Mouse (Mus musculus) intestine, embryonic 15.5 days (tissue): ENCODE data around the gene Capza1. TPM values are rescaled to one million over a fixed set of nuclear protein-coding genes. Genes with fewer than 3 reads are reported as not detected.

Experiments
- ATAC-seq: fragments of 200-750 bp; cut with Nextera tagmentation; 2 replicates; pipeline ENCODE4 v1.8.0; 2017; ENCODE audit warnings: moderate TSS enrichment, moderate library complexity
- H3K27ac ChIP-seq: fragments of 300-500 bp; sonication (generic); 2 replicates; pipeline ENCODE4 v1.5.1; 2015; ENCODE audit warnings: mild to moderate bottlenecking, inconsistent platforms
- H3K27me3 ChIP-seq: fragments of 300-500 bp; sonication (generic); replicated peaks from 2 replicates; pipeline ENCODE4 v1.6.1; 2015; ENCODE audit warnings: inconsistent platforms
- H3K36me3 ChIP-seq: fragments of 300-500 bp; sonication (generic); 2 replicates; pipeline ENCODE4 v1.6.1; 2015; ENCODE audit warnings: inconsistent platforms
- H3K4me1 ChIP-seq: fragments of 300-500 bp; sonication (generic); replicated peaks from 2 replicates; pipeline ENCODE4 v1.6.1; 2015; ENCODE audit warnings: inconsistent platforms
- H3K4me2 ChIP-seq: fragments of 300-500 bp; sonication (generic); replicated peaks from 2 replicates; pipeline ENCODE4 v1.6.1; 2015; ENCODE audit warnings: mild to moderate bottlenecking, inconsistent platforms
- H3K4me3 ChIP-seq: fragments of 300-500 bp; sonication (generic); replicated peaks from 2 replicates; pipeline ENCODE4 v1.5.1; 2015; ENCODE audit warnings: inconsistent platforms
- H3K9ac ChIP-seq: fragments of 300-500 bp; sonication (generic); 2 replicates; pipeline ENCODE4 v1.6.1; 2015; ENCODE audit warnings: inconsistent platforms
- H3K9me3 ChIP-seq: fragments of 300-500 bp; sonication (generic); 2 replicates; pipeline ENCODE4 v1.6.1; 2016; ENCODE audit warnings: inconsistent platforms
- WGBS: fragments of 180-500 bp; shearing (Covaris S2); methylation state at CpG from one replicate; pipeline ENCODE4 v1.1.7; 2015; 5-methylcytosine and 5-hydroxymethylcytosine counted together
- polyA plus RNA-seq: library from polyadenylated mRNA; unstranded; fragments of >200 nt; fragmentation: Nextera tagmentation; extraction: Ambion mirVana; gene quantifications from 2 replicates; pipeline ENCODE4 v1.2.1, GENCODE M21; 2015

The Capza1 gene
- polyA plus RNA-seq, 1 experiment from 2014 or later = 196 TPM

- 57% methylated on average over 1 of the region's 1 CpGs for WGBS
- peaks cover 4% of the 10 kb centered on the region; the same call in 1 of the 2 replicates for H3K36me3 ChIP-seq
- H3K4me1 ChIP-seq = 0 out of 2 replicates have a peak, but pooled peaks cover 2% of the 10 kb centered on the region
- no peak overlapping the region for H3K27ac ChIP-seq
- H3K9me3 ChIP-seq = no peaks in the 10 kb centered on the region
- H3K4me3 ChIP-seq = no peak overlapping the region
- no peaks in the 10 kb centered on the region for H3K27me3 ChIP-seq
- no peak overlapping the region for H3K9ac ChIP-seq
- ATAC-seq = no peak
- H3K4me2 ChIP-seq = no peak overlapping the region
Measured at GRCm38 (mm10) chr3:104856106-104856505, 8.2 kb downstream of the Capza1 start.

- no peak for ATAC-seq
- H3K9me3 ChIP-seq = no peaks in the 10 kb centered on the region
- H3K9ac ChIP-seq = no peak overlapping the region
- H3K27ac ChIP-seq = no peak overlapping the region
- no peak overlapping the region for H3K4me3 ChIP-seq
- H3K4me1 ChIP-seq = no peaks in the 10 kb centered on the region
- no peak overlapping the region for H3K4me2 ChIP-seq
- no peaks in the 10 kb centered on the region for H3K27me3 ChIP-seq
- H3K36me3 ChIP-seq = peaks cover 4% of the 10 kb centered on the region; the same call in 1 of the 2 replicates
Measured at GRCm38 (mm10) chr3:104854866-104855265, 9.4 kb downstream of the Capza1 start.

GRCm38 (mm10) chr3:104854465-104854864 lies 9.8 kb downstream of the Capza1 start:
- ATAC-seq = no peak
- Histone ChIP-seq H3K27me3 (no peaks in the 10 kb centered on the region), H3K4me1 (no peaks in the 10 kb centered on the region), H3K9ac (no peak overlapping the region), H3K27ac (no peak overlapping the region), H3K4me2 (no peak overlapping the region), H3K36me3 (peaks cover 4% of the 10 kb centered on the region; the same call in 1 of the 2 replicates), H3K9me3 (no peaks in the 10 kb centered on the region), H3K4me3 (no peak overlapping the region)
- 92% methylated on average over 1 of the region's 1 CpGs for WGBS

- no peak for ATAC-seq
- H3K4me3 ChIP-seq = no peak overlapping the region
- H3K36me3 ChIP-seq = 0 out of 2 replicates have a peak, but pooled peaks cover 5% of the 10 kb centered on the region
- no peak overlapping the region for H3K4me2 ChIP-seq
- no peak overlapping the region for H3K9ac ChIP-seq
- no peaks in the 10 kb centered on the region for H3K27me3 ChIP-seq
- no peaks in the 10 kb centered on the region for H3K4me1 ChIP-seq
- H3K27ac ChIP-seq = no peak overlapping the region
- WGBS = 89% methylated on average over 4 of the region's 4 CpGs
- H3K9me3 ChIP-seq = no peaks in the 10 kb centered on the region
Measured at GRCm38 (mm10) chr3:104846601-104847000, 17.7 kb downstream of the Capza1 start.

GRCm38 (mm10) chr3:104841049-104841448 lies 23.3 kb downstream of the Capza1 start:
- no peak overlapping the region for H3K4me3 ChIP-seq
- no peaks in the 10 kb centered on the region for H3K4me1 ChIP-seq
- no peak overlapping the region for H3K4me2 ChIP-seq
- H3K36me3 ChIP-seq = peaks cover 14% of the 10 kb centered on the region; the same call in 1 of the 2 replicates
- no peak overlapping the region for H3K27ac ChIP-seq
- H3K9ac ChIP-seq = no peak overlapping the region
- no peaks in the 10 kb centered on the region for H3K9me3 ChIP-seq
- WGBS = 93% methylated on average over 5 of the region's 5 CpGs
- no peaks in the 10 kb centered on the region for H3K27me3 ChIP-seq
- no peak for ATAC-seq

- H3K27me3 ChIP-seq = no peaks in the 10 kb centered on the region
- H3K9ac ChIP-seq = no peak overlapping the region
- no peaks in the 10 kb centered on the region for H3K9me3 ChIP-seq
- 93% methylated on average over 3 of the region's 3 CpGs for WGBS
- no peaks in the 10 kb centered on the region for H3K4me1 ChIP-seq
- H3K27ac ChIP-seq = no peak overlapping the region
- no peak overlapping the region for H3K4me3 ChIP-seq
- no peak overlapping the region for H3K4me2 ChIP-seq
- no peak for ATAC-seq
- peaks cover 20% of the 10 kb centered on the region for H3K36me3 ChIP-seq
Measured at GRCm38 (mm10) chr3:104835797-104836196, 28.5 kb downstream of the Capza1 start.

- Histone ChIP-seq H3K4me3 (no peak overlapping the region), H3K4me2 (no peak overlapping the region), H3K4me1 (peaks cover 8% of the 10 kb centered on the region), H3K9me3 (no peaks in the 10 kb centered on the region), H3K27me3 (no peaks in the 10 kb centered on the region), H3K9ac (no peak overlapping the region), H3K36me3 (peaks cover 10% of the 10 kb centered on the region; the same call in 1 of the 2 replicates), H3K27ac (no peak overlapping the region)
- ATAC-seq = no peak
- WGBS = 77% methylated on average over 3 of the region's 3 CpGs
Measured at GRCm38 (mm10) chr3:104822413-104822812, 41.9 kb downstream of the Capza1 start.

GRCm38 (mm10) chr3:104820426-104820825 lies 43.9 kb downstream of the Capza1 start:
- H3K4me1 ChIP-seq = peaks cover 19% of the 10 kb centered on the region
- no peaks in the 10 kb centered on the region for H3K9me3 ChIP-seq
- no peaks in the 10 kb centered on the region for H3K27me3 ChIP-seq
- no peak overlapping the region for H3K27ac ChIP-seq
- WGBS = 58% methylated on average over 1 of the region's 1 CpGs
- no peak for ATAC-seq
- H3K4me3 ChIP-seq = no peak overlapping the region
- H3K4me2 ChIP-seq = no peak overlapping the region
- H3K9ac ChIP-seq = no peak overlapping the region
- peaks cover 6% of the 10 kb centered on the region; the same call in 1 of the 2 replicates for H3K36me3 ChIP-seq

- Histone ChIP-seq H3K27me3 (no peaks in the 10 kb centered on the region), H3K9me3 (no peaks in the 10 kb centered on the region), H3K36me3 (peaks cover 6% of the 10 kb centered on the region; the same call in 1 of the 2 replicates), H3K9ac (peak overlapping the region; percentile 92), H3K4me2 (peak overlapping the region; percentile 69), H3K27ac (peak overlapping the region; percentile 97), H3K4me3 (peak overlapping the region; percentile 90), H3K4me1 (peaks cover 21% of the 10 kb centered on the region)
- peak; percentile 49 for ATAC-seq
- 0% methylated on average over 3 of the region's 3 CpGs for WGBS
Measured at GRCm38 (mm10) chr3:104818749-104819134, 45.6 kb downstream of the Capza1 start.

GRCm38 (mm10) chr3:104817991-104818748 lies 46.1 kb downstream of the Capza1 start, which contains the start of gene Mov10:
Gene Mov10, minus strand, starts transcription at chr3:104818563.
- peak within 1 kb of the TSS; percentile 90 for H3K4me3 ChIP-seq
- WGBS = under 1% methylated on average over 40 of the region's 40 CpGs
- H3K27me3 ChIP-seq = no peaks in the 10 kb centered on the region
- ATAC-seq = peak; percentile 92
- no peaks in the 10 kb centered on the region for H3K9me3 ChIP-seq
- peaks cover 6% of the 10 kb centered on the region; the same call in 1 of the 2 replicates for H3K36me3 ChIP-seq
- H3K4me1 ChIP-seq = peaks cover 21% of the 10 kb centered on the region
- peak within 1 kb of the TSS; percentile 97 for H3K27ac ChIP-seq
- H3K4me2 ChIP-seq = peak within 1 kb of the TSS; percentile 69
- H3K9ac ChIP-seq = peak within 1 kb of the TSS; percentile 92

GRCm38 (mm10) chr3:104817481-104817990 lies 46.8 kb downstream of the Capza1 start:
- WGBS = under 1% methylated on average over 46 of the region's 46 CpGs
- Histone ChIP-seq H3K4me2 (peak overlapping the region; percentile 69), H3K27me3 (no peaks in the 10 kb centered on the region), H3K27ac (peak overlapping the region; percentile 97), H3K4me3 (peak overlapping the region; percentile 90), H3K4me1 (peaks cover 21% of the 10 kb centered on the region), H3K9me3 (no peaks in the 10 kb centered on the region), H3K9ac (peak overlapping the region; percentile 92), H3K36me3 (peaks cover 6% of the 10 kb centered on the region; the same call in 1 of the 2 replicates)
- peak; percentile 70 for ATAC-seq

- Histone ChIP-seq H3K9ac (no peak overlapping the region), H3K4me1 (peaks cover 21% of the 10 kb centered on the region), H3K27me3 (no peaks in the 10 kb centered on the region), H3K36me3 (no peaks in the 10 kb centered on the region), H3K27ac (no peak overlapping the region), H3K9me3 (no peaks in the 10 kb centered on the region), H3K4me2 (peak overlapping the region; percentile 69; the same call in 1 of the 2 replicates), H3K4me3 (no peak overlapping the region)
- no peak for ATAC-seq
- WGBS = 85% methylated on average over 7 of the region's 7 CpGs
Measured at GRCm38 (mm10) chr3:104816130-104816529, 48.2 kb downstream of the Capza1 start.
